Mouse (Mus musculus): ENCODE results near the gene Tbc1d30. TPM values are rescaled to one million over a fixed set of nuclear protein-coding genes. Genes with fewer than 3 reads are reported as not detected.
A peak's percentile ranks its signal among the peaks of the same experiment; 100 is the strongest.

Gene Tbc1d30
- polyA plus RNA-seq, 1 experiment from 2014 or later, result 16.6 TPM

GRCm38 (mm10) chr10:121368783-121369465 lies 17.8 kb upstream of the Tbc1d30 start:
- no peak for ATAC-seq (ENCODE audit: low FRiP score, low TSS enrichment)
- no peak for DNase-seq
- Histone ChIP-seq H3K27ac (replicated peaks; ENCODE audit: low read depth, low read length) (no peak overlapping the region), H3K9ac (replicated peaks; ENCODE audit: low read length) (no peak overlapping the region), H3K4me3 (replicated peaks; ENCODE audit: low read depth, low read length) (no peak overlapping the region), H3K27me3 (ENCODE audit: control insufficient read depth, insufficient read depth, low read length) (no peaks in the 10 kb centered on the region), H3K4me1 (ENCODE audit: control insufficient read depth, insufficient read depth, low read length) (peaks cover 15% of the 10 kb centered on the region), H3K36me3 (ENCODE audit: control insufficient read depth, insufficient read depth, low read length) (peaks cover 15% of the 10 kb centered on the region), H3K9me3 (ENCODE audit: control insufficient read depth, low read length) (no peaks in the 10 kb centered on the region), H3K4me2 (ENCODE audit: low read length) (no peak overlapping the region)
- WGBS, result 77% methylated on average over 18 of the region's 18 CpGs

GRCm38 (mm10) chr10:121367780-121368179 lies 16.7 kb upstream of the Tbc1d30 start:
- Histone ChIP-seq H3K4me3 (replicated peaks; ENCODE audit: low read depth, low read length) (no peak overlapping the region), H3K36me3 (ENCODE audit: control insufficient read depth, insufficient read depth, low read length) (peaks cover 6% of the 10 kb centered on the region; the same call in 1 of the 2 replicates), H3K9me3 (ENCODE audit: control insufficient read depth, low read length) (no peaks in the 10 kb centered on the region), H3K4me1 (ENCODE audit: control insufficient read depth, insufficient read depth, low read length) (peaks cover 15% of the 10 kb centered on the region), H3K4me2 (ENCODE audit: low read length) (no peak overlapping the region), H3K9ac (replicated peaks; ENCODE audit: low read length) (no peak overlapping the region), H3K27me3 (ENCODE audit: control insufficient read depth, insufficient read depth, low read length) (no peaks in the 10 kb centered on the region), H3K27ac (replicated peaks; ENCODE audit: low read depth, low read length) (no peak overlapping the region)
- no peak for ATAC-seq (ENCODE audit: low FRiP score, low TSS enrichment)
- no peak for DNase-seq
- WGBS, result 91% methylated on average over 9 of the region's 9 CpGs

GRCm38 (mm10) chr10:121367271-121367670 lies 16.2 kb upstream of the Tbc1d30 start:
- Histone ChIP-seq H3K4me3 (replicated peaks; ENCODE audit: low read depth, low read length) (no peak overlapping the region), H3K4me1 (ENCODE audit: control insufficient read depth, insufficient read depth, low read length) (peaks cover 15% of the 10 kb centered on the region), H3K27me3 (ENCODE audit: control insufficient read depth, insufficient read depth, low read length) (no peaks in the 10 kb centered on the region), H3K27ac (replicated peaks; ENCODE audit: low read depth, low read length) (no peak overlapping the region), H3K4me2 (ENCODE audit: low read length) (no peak overlapping the region), H3K9me3 (ENCODE audit: control insufficient read depth, low read length) (no peaks in the 10 kb centered on the region), H3K9ac (replicated peaks; ENCODE audit: low read length) (no peak overlapping the region), H3K36me3 (ENCODE audit: control insufficient read depth, insufficient read depth, low read length) (0 out of 2 replicates have a peak, but pooled peaks cover 3% of the 10 kb centered on the region)
- 88% methylated on average over 13 of the region's 13 CpGs for WGBS
- DNase-seq (no peak), ATAC-seq (ENCODE audit: low FRiP score, low TSS enrichment) (no peak)

- no peak for DNase-seq
- H3K4me2 ChIP-seq (ENCODE audit: low read length), result peak overlapping the region; percentile 87
- H3K4me3 ChIP-seq (replicated peaks; ENCODE audit: low read depth, low read length), result peak overlapping the region; percentile 99
- WGBS, result 10% methylated on average over 9 of the region's 9 CpGs
- peaks cover 15% of the 10 kb centered on the region for H3K4me1 ChIP-seq (ENCODE audit: control insufficient read depth, insufficient read depth, low read length)
- H3K9ac ChIP-seq (replicated peaks; ENCODE audit: low read length), result peak overlapping the region; percentile 78
- H3K36me3 ChIP-seq (ENCODE audit: control insufficient read depth, insufficient read depth, low read length), result no peaks in the 10 kb centered on the region
- H3K27me3 ChIP-seq (ENCODE audit: control insufficient read depth, insufficient read depth, low read length), result no peaks in the 10 kb centered on the region
- no peak overlapping the region for H3K27ac ChIP-seq (replicated peaks; ENCODE audit: low read depth, low read length)
- no peak for ATAC-seq (ENCODE audit: low FRiP score, low TSS enrichment)
- H3K9me3 ChIP-seq (ENCODE audit: control insufficient read depth, low read length), result no peaks in the 10 kb centered on the region
These were observed 14.7 kb upstream of the Tbc1d30 start for GRCm38 (mm10) chr10:121365781-121366272.

GRCm38 (mm10) chr10:121364801-121365564 lies 13.9 kb upstream of the Tbc1d30 start, which contains the start of gene Gns:
Gns (plus strand) TSS chr10:121365090.
- Histone ChIP-seq H3K4me1 (ENCODE audit: control insufficient read depth, insufficient read depth, low read length) (peaks cover 15% of the 10 kb centered on the region), H3K9ac (replicated peaks; ENCODE audit: low read length) (peak within 1 kb of the TSS; percentile 78), H3K27me3 (ENCODE audit: control insufficient read depth, insufficient read depth, low read length) (no peaks in the 10 kb centered on the region), H3K4me2 (ENCODE audit: low read length) (peak within 1 kb of the TSS; percentile 87), H3K9me3 (ENCODE audit: control insufficient read depth, low read length) (no peaks in the 10 kb centered on the region), H3K36me3 (ENCODE audit: control insufficient read depth, insufficient read depth, low read length) (no peaks in the 10 kb centered on the region), H3K4me3 (replicated peaks; ENCODE audit: low read depth, low read length) (peak within 1 kb of the TSS; percentile 99), H3K27ac (replicated peaks; ENCODE audit: low read depth, low read length) (peak within 1 kb of the TSS; percentile 70)
- DNase-seq (peak; percentile 96), ATAC-seq (ENCODE audit: low FRiP score, low TSS enrichment) (peak; percentile 97)
- WGBS, result under 1% methylated on average over 71 of the region's 72 CpGs

- no peaks in the 10 kb centered on the region for H3K36me3 ChIP-seq (ENCODE audit: control insufficient read depth, insufficient read depth, low read length)
- ATAC-seq (ENCODE audit: low FRiP score, low TSS enrichment), result no peak
- H3K9me3 ChIP-seq (ENCODE audit: control insufficient read depth, low read length), result no peaks in the 10 kb centered on the region
- no peaks in the 10 kb centered on the region for H3K27me3 ChIP-seq (ENCODE audit: control insufficient read depth, insufficient read depth, low read length)
- WGBS, result 29% methylated on average over 15 of the region's 15 CpGs
- peaks cover 15% of the 10 kb centered on the region for H3K4me1 ChIP-seq (ENCODE audit: control insufficient read depth, insufficient read depth, low read length)
- peak overlapping the region; percentile 78; the same call in 1 of the 2 replicates for H3K9ac ChIP-seq (replicated peaks; ENCODE audit: low read length)
- H3K27ac ChIP-seq (replicated peaks; ENCODE audit: low read depth, low read length), result no peak overlapping the region
- H3K4me3 ChIP-seq (replicated peaks; ENCODE audit: low read depth, low read length), result peak overlapping the region; percentile 99
- no peak for DNase-seq
- peak overlapping the region; percentile 87 for H3K4me2 ChIP-seq (ENCODE audit: low read length)
These were observed 13.2 kb upstream of the Tbc1d30 start for GRCm38 (mm10) chr10:121364306-121364705.

- no peak overlapping the region for H3K4me2 ChIP-seq (ENCODE audit: low read length)
- no peak for ATAC-seq (ENCODE audit: low FRiP score, low TSS enrichment)
- WGBS, result 84% methylated on average over 8 of the region's 8 CpGs
These were observed 12.1 kb upstream of the Tbc1d30 start for GRCm38 (mm10) chr10:121363201-121363600.

GRCm38 (mm10) chr10:121360358-121360757 lies 9.3 kb upstream of the Tbc1d30 start:
- H3K4me3 ChIP-seq (replicated peaks; ENCODE audit: low read depth, low read length), result no peak overlapping the region
- ATAC-seq (ENCODE audit: low FRiP score, low TSS enrichment) (no peak), DNase-seq (no peak)
- H3K27ac ChIP-seq (replicated peaks; ENCODE audit: low read depth, low read length), result no peak overlapping the region
- peaks cover 4% of the 10 kb centered on the region for H3K4me1 ChIP-seq (ENCODE audit: control insufficient read depth, insufficient read depth, low read length)
- WGBS, result 93% methylated on average over 2 of the region's 2 CpGs
- H3K4me2 ChIP-seq (ENCODE audit: low read length), result no peak overlapping the region
- no peak overlapping the region for H3K9ac ChIP-seq (replicated peaks; ENCODE audit: low read length)
- H3K27me3 ChIP-seq (ENCODE audit: control insufficient read depth, insufficient read depth, low read length), result no peaks in the 10 kb centered on the region
- no peaks in the 10 kb centered on the region for H3K36me3 ChIP-seq (ENCODE audit: control insufficient read depth, insufficient read depth, low read length)
- H3K9me3 ChIP-seq (ENCODE audit: control insufficient read depth, low read length), result no peaks in the 10 kb centered on the region

More at GRCm38 (mm10) chr10:121363201-121363600, 12.1 kb upstream of the Tbc1d30 start:
- Histone ChIP-seq H3K9me3 (ENCODE audit: control insufficient read depth, low read length) (no peaks in the 10 kb centered on the region), H3K36me3 (ENCODE audit: control insufficient read depth, insufficient read depth, low read length) (no peaks in the 10 kb centered on the region), H3K27me3 (ENCODE audit: control insufficient read depth, insufficient read depth, low read length) (no peaks in the 10 kb centered on the region), H3K9ac (replicated peaks; ENCODE audit: low read length) (no peak overlapping the region), H3K4me3 (replicated peaks; ENCODE audit: low read depth, low read length) (no peak overlapping the region), H3K4me1 (ENCODE audit: control insufficient read depth, insufficient read depth, low read length) (peaks cover 15% of the 10 kb centered on the region), H3K27ac (replicated peaks; ENCODE audit: low read depth, low read length) (no peak overlapping the region)
- no peak for DNase-seq

Measured in midbrain, embryonic 14.5 days (tissue).